In the genomic region with DNA sequence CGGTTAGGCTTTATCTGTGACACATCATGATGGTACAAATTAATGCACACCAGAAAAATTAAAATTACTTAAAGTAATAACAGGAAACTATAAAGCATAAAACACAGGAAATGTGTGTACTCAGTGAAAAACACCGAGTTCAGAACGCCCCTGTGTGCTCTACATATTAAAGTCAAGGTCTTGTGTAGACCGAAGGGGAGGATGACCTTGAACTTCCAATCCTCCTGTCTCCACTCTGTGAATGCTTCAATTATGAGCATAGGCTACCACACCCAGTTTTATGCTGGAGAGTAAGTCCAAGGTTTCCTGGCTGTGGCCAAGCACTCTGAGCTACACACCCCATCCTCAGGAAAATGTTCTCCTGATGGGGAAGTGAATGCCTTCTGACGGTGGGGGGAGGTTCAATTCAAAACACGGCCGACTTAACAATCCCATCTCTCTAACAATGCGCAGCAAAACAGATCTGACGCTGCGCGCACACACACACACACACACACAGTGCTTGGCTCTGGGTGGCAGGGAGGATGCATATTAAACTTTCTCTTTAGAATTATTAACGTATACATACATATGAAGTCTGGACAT, we compare ENCODE assay signal across 15 mouse cellular contexts. TPM values are rescaled to one million over a fixed set of nuclear protein-coding genes. Genes with fewer than 3 reads are reported as not detected.
DNase-seq lines count a peak whose midpoint lies in the region; ATAC-seq and TF ChIP-seq lines count a peak whose summit lies in the region.
"Had no signal": no experiment of that assay in that cellular context is flagged by ENCODE, and none has a peak within 500 bp of the region (broad histone marks: within the 10 kb centered on the region; RNA-seq: fewer than 3 reads in every experiment).

No protein-coding gene starts in this region.

- no peak overlapping the region for H3K4me3 ChIP-seq in kidney, adult 2 months (ENCODE audit: insufficient read depth, low read depth, low read length)
- no peak overlapping the region for H3K4me3 ChIP-seq in intestine, embryonic 14.5 days (ENCODE audit: low read depth, low read length)
- no peak overlapping the region for H3K4me3 ChIP-seq in stomach, embryonic 16.5 days (replicated peaks; ENCODE audit: low read length)
- H3K4me3 ChIP-seq: heart, embryonic 15.5 days; liver, embryonic 15.5 days; midbrain, embryonic 10.5 days; neural tube, embryonic 12.5 days had no signal

- 60% methylated on average over 12 of the region's 12 CpGs for WGBS in kidney, adult 2 months
- 83% methylated on average over 12 of the region's 12 CpGs for WGBS in intestine, embryonic 14.5 days
- WGBS in stomach, embryonic 16.5 days = 75% methylated on average over 12 of the region's 12 CpGs

- no peaks in the 10 kb centered on the region for H3K9me3 ChIP-seq in intestine, embryonic 14.5 days (ENCODE audit: control insufficient read depth, low read length)
- no peaks in the 10 kb centered on the region for H3K9me3 ChIP-seq in stomach, embryonic 16.5 days (replicated peaks; ENCODE audit: control insufficient read depth, low read length)
- H3K9me3 ChIP-seq: heart, embryonic 15.5 days; liver, embryonic 15.5 days; midbrain, embryonic 10.5 days; neural tube, embryonic 12.5 days had no signal

- peaks cover 31% of the 10 kb centered on the region for H3K4me1 ChIP-seq in kidney, adult 2 months (ENCODE audit: control insufficient read depth, insufficient read depth, low read length)
- peaks cover 31% of the 10 kb centered on the region for H3K4me1 ChIP-seq in intestine, embryonic 14.5 days (replicated peaks; ENCODE audit: control insufficient read depth, insufficient read depth, low read length)
- H3K4me1 ChIP-seq in stomach, embryonic 16.5 days (ENCODE audit: control insufficient read depth, insufficient read depth, low read length) = peaks cover 70% of the 10 kb centered on the region

- no peaks in the 10 kb centered on the region for H3K27me3 ChIP-seq in kidney, adult 2 months (replicated peaks; ENCODE audit: control insufficient read depth, insufficient read depth, low read length)
- no peaks in the 10 kb centered on the region for H3K27me3 ChIP-seq in intestine, embryonic 14.5 days (replicated peaks; ENCODE audit: control insufficient read depth, insufficient read depth, low read length)
- H3K27me3 ChIP-seq in stomach, embryonic 16.5 days (ENCODE audit: control insufficient read depth, insufficient read depth, low read length) = no peaks in the 10 kb centered on the region
- H3K27me3 ChIP-seq: heart, embryonic 15.5 days; liver, embryonic 15.5 days; neural tube, embryonic 12.5 days had no signal

- no peak for TF ChIP-seq POLR2A in kidney, adult 2 months (IDR thresholded peaks at IDR 0.05; ENCODE audit: low read depth, low read length)

- H3K27ac ChIP-seq in kidney, adult 2 months (ENCODE audit: insufficient read depth, low read depth, low read length) = 0 out of 2 replicates have a peak overlapping the region, but pooled peaks have one; percentile 14
- no peak overlapping the region for H3K27ac ChIP-seq in intestine, embryonic 14.5 days (ENCODE audit: low read depth)
- H3K27ac ChIP-seq in stomach, embryonic 16.5 days (ENCODE audit: low read length) = peak overlapping the region; percentile 23; the same call in 1 of the 2 replicates
- H3K27ac ChIP-seq: liver, embryonic 15.5 days; neural tube, embryonic 12.5 days had no signal

- peak; percentile 43 for DNase-seq in kidney, adult 2 months
- no peak for DNase-seq in kidney, postnatal 36 days
- peak; percentile 19 for DNase-seq in thymus, postnatal 0 days (ENCODE audit: low spot score)
- no peak for DNase-seq in thymus, adult 18-20 months
- no peak for DNase-seq in intestine, embryonic 14.5 days (ENCODE audit: low spot score)
- no peak for DNase-seq in liver
- no peak for DNase-seq in spleen, postnatal 36 days (ENCODE audit: low spot score in 2 of 2)
- DNase-seq: cerebellum, adult 9-10 months; kidney, postnatal 4 days; retina, postnatal 1 day had no signal

- ATAC-seq in intestine, embryonic 14.5 days (replicated peaks; ENCODE audit: low FRiP score, low TSS enrichment, low read depth) = peak; percentile 45; the same call in 1 of the 2 replicates
- ATAC-seq in stomach, embryonic 16.5 days (ENCODE audit: insufficient read depth, low FRiP score) = no peak

- TF ChIP-seq CTCF in kidney, adult 2 months (conservative IDR thresholded peaks at IDR 0.05; ENCODE audit: insufficient read depth, insufficient read length, low read depth, low read length) = no peak

- H3K36me3 ChIP-seq in kidney, adult 2 months (ENCODE audit: control insufficient read depth, insufficient read depth, low read length) = no peaks in the 10 kb centered on the region
- H3K36me3 ChIP-seq in intestine, embryonic 14.5 days (ENCODE audit: control insufficient read depth, insufficient read depth, low read length) = no peaks in the 10 kb centered on the region
- 0 out of 2 replicates have a peak, but pooled peaks cover 6% of the 10 kb centered on the region for H3K36me3 ChIP-seq in stomach, embryonic 16.5 days (ENCODE audit: control insufficient read depth, insufficient read depth, low read length)

- H3K9ac ChIP-seq in intestine, embryonic 14.5 days (ENCODE audit: low read length) = no peak overlapping the region
- no peak overlapping the region for H3K9ac ChIP-seq in stomach, embryonic 16.5 days (ENCODE audit: low read length)
- H3K9ac ChIP-seq: heart, embryonic 15.5 days; liver, embryonic 15.5 days; neural tube, embryonic 12.5 days had no signal

- no peak overlapping the region for H3K4me2 ChIP-seq in intestine, embryonic 14.5 days (ENCODE audit: low read length)
- H3K4me2 ChIP-seq in stomach, embryonic 16.5 days (ENCODE audit: low read depth, low read length) = no peak overlapping the region
- H3K4me2 ChIP-seq: heart, embryonic 15.5 days; liver, embryonic 15.5 days; neural tube, embryonic 12.5 days had no signal

RNA-seq across cellular contexts. Expression of a gene that starts 43.4 kb away (rescaled TPM):
- polyA plus RNA-seq in kidney, adult 2 months (2012; rRNA removed) = 7.1 and 8.0 TPM in 2 replicates
- 19.7 and 24.1 TPM in 2 replicates for polyA plus RNA-seq in thymus, postnatal 0 days (2015; fragmentation: Nextera tagmentation; extraction: Ambion mirVana)
- 35.1 and 40.1 TPM in 2 replicates for polyA plus RNA-seq in intestine, embryonic 14.5 days (2014; fragmentation: Nextera tagmentation; extraction: Ambion mirVana)
- 34.5 and 44.2 TPM in 2 replicates for polyA plus RNA-seq in stomach, embryonic 16.5 days (2015; fragmentation: Nextera tagmentation; extraction: Ambion mirVana)

Comparison
In these comparisons a context has a peak if more than half of its experiments do, and no peak if none do; other contexts are left out.
1. DNase-seq: peak in kidney, adult 2 months (single experiment) and thymus, postnatal 0 days (single experiment); none in kidney, postnatal 36 days (0 of 2), thymus, adult 18-20 months (0 of 2), intestine, embryonic 14.5 days (single experiment), liver (single experiment) and spleen, postnatal 36 days (0 of 2).